25 mouse cellular contexts compared by ENCODE assay signal in genomic region chr2:91087453-91087852, GRCm38 (mm10). TPM values are rescaled to one million over a fixed set of nuclear protein-coding genes. Genes with fewer than 3 reads are reported as not detected.
DNase-seq lines count a peak whose midpoint lies in the region; ATAC-seq and TF ChIP-seq lines count a peak whose summit lies in the region.
"Had no signal": no experiment of that assay in that cellular context is flagged by ENCODE, and none has a peak within 500 bp of the region (broad histone marks: within the 10 kb centered on the region; RNA-seq: fewer than 3 reads in every experiment).

No protein-coding gene starts in this region.

- H3K79me2 ChIP-seq in MEL (ENCODE audit: control insufficient read depth, insufficient read depth, low read length, poor library complexity), result peaks cover 1% of the 10 kb centered on the region; the same call in 1 of the 2 replicates

- no peak for TF ChIP-seq RAD21 in MEL (IDR thresholded peaks at IDR 0.05; ENCODE audit: low read depth, low read length)

- no peaks in the 10 kb centered on the region for H3K27me3 ChIP-seq in liver, embryonic 15.5 days
- no peaks in the 10 kb centered on the region for H3K27me3 ChIP-seq in MEL (ENCODE audit: control insufficient read depth in 1 of 2, insufficient read depth in 2 of 2, low read length in 2 of 2)
- no peaks in the 10 kb centered on the region for H3K27me3 ChIP-seq in hindbrain, postnatal 0 days (ENCODE audit: insufficient read depth, low read length)
- H3K27me3 ChIP-seq: kidney, embryonic 15.5 days; limb, embryonic 12.5 days had no signal

- H3K27ac ChIP-seq in liver, embryonic 15.5 days (replicated peaks), result peak overlapping the region; percentile 59; the same call in 1 of the 2 replicates
- H3K27ac ChIP-seq in MEL (ENCODE audit: control insufficient read depth, low read depth, low read length), result peak overlapping the region; percentile 99
- H3K27ac ChIP-seq in hindbrain, postnatal 0 days, result no peak overlapping the region
- H3K27ac ChIP-seq: hindbrain, embryonic 14.5 days; kidney, embryonic 15.5 days; limb, embryonic 12.5 days had no signal

- H3K4me2 ChIP-seq in liver, embryonic 15.5 days, result no peak overlapping the region
- H3K4me2 ChIP-seq in hindbrain, postnatal 0 days (ENCODE audit: low read depth, low read length), result no peak overlapping the region
- H3K4me2 ChIP-seq: hindbrain, embryonic 14.5 days; kidney, embryonic 15.5 days; limb, embryonic 12.5 days; lung, embryonic 14.5 days had no signal

- TF ChIP-seq POLR2A in MEL (IDR thresholded peaks at IDR 0.05; ENCODE audit: control insufficient read depth in 1 of 2, insufficient read depth in 1 of 2, low read depth in 1 of 2, low read length in 2 of 2, poor library complexity in 1 of 2), result no peak

- no peaks in the 10 kb centered on the region for H3K9me3 ChIP-seq in liver, embryonic 15.5 days (replicated peaks)
- H3K9me3 ChIP-seq in MEL (replicated peaks; ENCODE audit: insufficient read depth, low read length), result no peaks in the 10 kb centered on the region
- no peaks in the 10 kb centered on the region for H3K9me3 ChIP-seq in hindbrain, postnatal 0 days (ENCODE audit: low read length)
- H3K9me3 ChIP-seq: kidney, embryonic 15.5 days; limb, embryonic 12.5 days had no signal

- H3K9ac ChIP-seq in liver, embryonic 15.5 days, result no peak overlapping the region
- peak overlapping the region; percentile 70 for H3K9ac ChIP-seq in MEL (ENCODE audit: control insufficient read depth, low read depth, low read length, poor library complexity, severe bottlenecking)
- no peak overlapping the region for H3K9ac ChIP-seq in hindbrain, postnatal 0 days (replicated peaks; ENCODE audit: low read length)
- H3K9ac ChIP-seq: hindbrain, embryonic 14.5 days; kidney, embryonic 15.5 days; limb, embryonic 12.5 days; lung, embryonic 14.5 days had no signal

- no peak for TF ChIP-seq CTCF in MEL (IDR thresholded peaks at IDR 0.05 in 2 of 3, conservative IDR thresholded peaks at IDR 0.05 in 1 of 3; ENCODE audit: control insufficient read depth in 1 of 3, insufficient read depth in 1 of 3, low read depth in 2 of 3, low read length in 3 of 3, poor library complexity in 1 of 3, severe bottlenecking in 1 of 3)
- no peak for TF ChIP-seq CTCF in hindbrain, postnatal 0 days (IDR thresholded peaks at IDR 0.05; ENCODE audit: low read depth)

- H3K36me3 ChIP-seq in liver, embryonic 15.5 days (replicated peaks), result no peaks in the 10 kb centered on the region
- H3K36me3 ChIP-seq in MEL (ENCODE audit: control insufficient read depth in 1 of 2, insufficient read depth in 2 of 2, low read length in 2 of 2), result peaks cover 0 to 47% of the 10 kb centered on the region in 2 experiments; a peak in 2 of 4 replicates
- no peaks in the 10 kb centered on the region for H3K36me3 ChIP-seq in hindbrain, postnatal 0 days (ENCODE audit: insufficient read depth, low read length)
- H3K36me3 ChIP-seq: kidney, embryonic 15.5 days; limb, embryonic 12.5 days had no signal

- peaks cover 48% of the 10 kb centered on the region for H3K4me1 ChIP-seq in liver, embryonic 15.5 days (replicated peaks)
- peaks cover 7 to 57% of the 10 kb centered on the region in 2 experiments for H3K4me1 ChIP-seq in MEL (ENCODE audit: control insufficient read depth in 1 of 2, insufficient read depth in 2 of 2, low read length in 2 of 2)
- no peaks in the 10 kb centered on the region for H3K4me1 ChIP-seq in hindbrain, postnatal 0 days (ENCODE audit: insufficient read depth, low read length)

- no peak overlapping the region for H3K4me3 ChIP-seq in liver, embryonic 15.5 days (replicated peaks)
- no peak overlapping the region for H3K4me3 ChIP-seq in MEL (ENCODE audit: control insufficient read depth in 1 of 2, insufficient read depth in 1 of 2, low read depth in 2 of 2, low read length in 2 of 2)
- no peak overlapping the region for H3K4me3 ChIP-seq in hindbrain, postnatal 0 days (ENCODE audit: low read length)
- H3K4me3 ChIP-seq: kidney, embryonic 15.5 days; limb, embryonic 12.5 days; myocyte had no signal

- 60% methylated on average over 9 of the region's 9 CpGs for WGBS in liver, embryonic 15.5 days (ENCODE audit: insufficient replicate concordance)
- WGBS in hindbrain, postnatal 0 days, result 88% methylated on average over 9 of the region's 9 CpGs

- no peak for ATAC-seq in liver, embryonic 15.5 days (ENCODE audit: insufficient read depth)
- ATAC-seq in granulocyte monocyte progenitor cell, adult 5-6 weeks (replicated peaks; ENCODE audit: poor library complexity, severe bottlenecking), result peak; percentile 10
- ATAC-seq in megakaryocyte progenitor cell, adult 5-6 weeks (replicated peaks; ENCODE audit: poor library complexity), result 0 out of 2 replicates have a peak, but pooled peaks have one; percentile 4
- no peak for ATAC-seq in hindbrain, postnatal 0 days
- ATAC-seq: forebrain, embryonic 16.5 days; intestine, postnatal 0 days had no signal

- DNase-seq in liver, result no peak
- peak; percentile 51 for DNase-seq in MEL (ENCODE audit: low read depth, low spot score)
- no peak for DNase-seq in hindbrain, postnatal 0 days (ENCODE audit: low spot score)
- no peak for DNase-seq in kidney, postnatal 25 days
- DNase-seq in frontal cortex, postnatal 14 days (ENCODE audit: low spot score in 2 of 2), result no peak
- DNase-seq: adrenal gland, adult 8-10 months; cerebellum, adult 11 months; cerebellum, postnatal 10 days; heart, adult 18-20 months; heart, postnatal 36 days; lung, embryonic 14.5 days; lung, postnatal 4 days; midbrain, embryonic 14.5 days; retina, postnatal 1 day; right cerebral cortex, postnatal 4 days had no signal

- no peak for TF ChIP-seq EP300 in MEL (IDR thresholded peaks at IDR 0.05; ENCODE audit: low read depth in 1 of 2, low read length in 2 of 2)

RNA-seq across cellular contexts. Expression of gene Spi1, which starts 5.3 kb away (rescaled TPM):
- 25.9 and 26.9 TPM in 2 replicates for polyA plus RNA-seq in liver, embryonic 15.5 days (2015; fragmentation: Nextera tagmentation; extraction: Ambion mirVana)
- 108 and 129 TPM in 2 replicates for total RNA-seq in MEL (2012; rRNA removed)
- polyA plus RNA-seq in MEL (2012; ENCODE audit: insufficient read depth in 1 of 2, insufficient read length in 2 of 2, low read depth in 1 of 2, low replicate concordance in 2 of 2, missing spikeins in 1 of 2), result 100 to 1,000 TPM in 1 of 2 experiments, 10 to 100 TPM in 1; 95.9 to 142 TPM
- 208 and 244 TPM in 2 replicates for total RNA-seq in granulocyte monocyte progenitor cell, adult 5-6 weeks (2014; fragmentation: Nextera tagmentation)
- total RNA-seq in granulocyte monocyte progenitor cell, adult 5-6 weeks (2017), result 114 and 139 TPM in 2 replicates
- 182 and 235 TPM in 2 replicates for total RNA-seq in megakaryocyte progenitor cell, adult 5-6 weeks (2015)
- total RNA-seq in megakaryocyte progenitor cell, adult 5-6 weeks (2017), result 82.5 and 97.3 TPM in 2 replicates
- 3.0 and 8.5 TPM in 2 replicates for total RNA-seq in hindbrain, postnatal 0 days (2014; rRNA removed)
- 4.5 and 4.9 TPM in 2 replicates for polyA plus RNA-seq in hindbrain, postnatal 0 days (2015; fragmentation: Nextera tagmentation; extraction: Ambion mirVana)
- polyA plus RNA-seq: C2C12 had no signal

RNA-seq across cellular contexts. Expression of gene Slc39a13, which starts 17.2 kb away (rescaled TPM):
- 10.9 and 13.6 TPM in 2 replicates for polyA plus RNA-seq in liver, embryonic 15.5 days (2015; fragmentation: Nextera tagmentation; extraction: Ambion mirVana)
- total RNA-seq in MEL (2012; rRNA removed), result 7.7 and 9.4 TPM in 2 replicates
- 10 to 100 TPM in 1 of 2 experiments, not detected in 1; 19.1 TPM for polyA plus RNA-seq in MEL (2012; ENCODE audit: insufficient read depth in 1 of 2, insufficient read length in 2 of 2, low read depth in 1 of 2, low replicate concordance in 2 of 2, missing spikeins in 1 of 2)
- 10.0 and 35.1 TPM in 2 replicates for total RNA-seq in granulocyte monocyte progenitor cell, adult 5-6 weeks (2014; fragmentation: Nextera tagmentation)
- 4.8 and 9.4 TPM in 2 replicates for total RNA-seq in granulocyte monocyte progenitor cell, adult 5-6 weeks (2017)
- total RNA-seq in megakaryocyte progenitor cell, adult 5-6 weeks (2015), result 9.2 and 14.8 TPM in 2 replicates
- 7.0 and 8.9 TPM in 2 replicates for total RNA-seq in megakaryocyte progenitor cell, adult 5-6 weeks (2017)
- 37.1 and 42.7 TPM in 2 replicates for total RNA-seq in hindbrain, postnatal 0 days (2014; rRNA removed)
- polyA plus RNA-seq in hindbrain, postnatal 0 days (2015; fragmentation: Nextera tagmentation; extraction: Ambion mirVana), result 22.6 and 24.4 TPM in 2 replicates

RNA-seq across cellular contexts. Expression of gene Mybpc3, which starts 30.5 kb away (rescaled TPM):
- polyA plus RNA-seq in liver, embryonic 15.5 days (2015; fragmentation: Nextera tagmentation; extraction: Ambion mirVana), result 0.15 and 0.17 TPM in 2 replicates
- total RNA-seq in MEL (2012; rRNA removed), result 0.19 and 0.29 TPM in 2 replicates
- under 1 TPM in 1 of 2 experiments, not detected in 1; 0.50 TPM for polyA plus RNA-seq in MEL (2012; ENCODE audit: insufficient read depth in 1 of 2, insufficient read length in 2 of 2, low read depth in 1 of 2, low replicate concordance in 2 of 2, missing spikeins in 1 of 2)
- total RNA-seq in granulocyte monocyte progenitor cell, adult 5-6 weeks (2014; fragmentation: Nextera tagmentation), result 1.5 TPM in 1 of 2 replicates, not detected in the other
- 0.62 TPM in 1 of 2 replicates, not detected in the other for total RNA-seq in granulocyte monocyte progenitor cell, adult 5-6 weeks (2017)
- 0.17 TPM in 1 of 2 replicates, not detected in the other for total RNA-seq in megakaryocyte progenitor cell, adult 5-6 weeks (2015)
- total RNA-seq in megakaryocyte progenitor cell, adult 5-6 weeks (2017), result 0.20 TPM in 1 of 2 replicates, not detected in the other
- total RNA-seq in hindbrain, postnatal 0 days (2014; rRNA removed), result 0.25 and 0.37 TPM in 2 replicates
- polyA plus RNA-seq in hindbrain, postnatal 0 days (2015; fragmentation: Nextera tagmentation; extraction: Ambion mirVana), result 0.13 and 0.23 TPM in 2 replicates
- polyA plus RNA-seq: C2C12; forebrain, embryonic 16.5 days; hindbrain, embryonic 14.5 days; intestine, postnatal 0 days; midbrain, embryonic 14.5 days had no signal

RNA-seq across cellular contexts. Expression of gene Psmc3, which starts 33.6 kb away (rescaled TPM):
- polyA plus RNA-seq in liver, embryonic 15.5 days (2015; fragmentation: Nextera tagmentation; extraction: Ambion mirVana), result 138 and 146 TPM in 2 replicates
- 259 and 271 TPM in 2 replicates for total RNA-seq in MEL (2012; rRNA removed)
- polyA plus RNA-seq in MEL (2012; ENCODE audit: insufficient read depth in 1 of 2, insufficient read length in 2 of 2, low read depth in 1 of 2, low replicate concordance in 2 of 2, missing spikeins in 1 of 2), result 1,000 to 10,000 TPM in 1 of 2 experiments, 100 to 1,000 TPM in 1; 428 to 1,459 TPM
- total RNA-seq in granulocyte monocyte progenitor cell, adult 5-6 weeks (2014; fragmentation: Nextera tagmentation), result 155 and 159 TPM in 2 replicates
- total RNA-seq in granulocyte monocyte progenitor cell, adult 5-6 weeks (2017), result 282 TPM in 2 replicates
- total RNA-seq in megakaryocyte progenitor cell, adult 5-6 weeks (2015), result 102 and 103 TPM in 2 replicates
- 310 and 320 TPM in 2 replicates for total RNA-seq in megakaryocyte progenitor cell, adult 5-6 weeks (2017)
- total RNA-seq in hindbrain, postnatal 0 days (2014; rRNA removed), result 154 and 160 TPM in 2 replicates
- polyA plus RNA-seq in hindbrain, postnatal 0 days (2015; fragmentation: Nextera tagmentation; extraction: Ambion mirVana), result 249 and 261 TPM in 2 replicates

RNA-seq across cellular contexts. Expression of gene Rapsn, which starts 52.0 kb away (rescaled TPM):
- polyA plus RNA-seq in liver, embryonic 15.5 days (2015; fragmentation: Nextera tagmentation; extraction: Ambion mirVana), result 1.1 TPM in 2 replicates
- not detected in 2 replicates for total RNA-seq in MEL (2012; rRNA removed)
- polyA plus RNA-seq in MEL (2012; ENCODE audit: insufficient read depth in 1 of 2, insufficient read length in 2 of 2, low read depth in 1 of 2, low replicate concordance in 2 of 2, missing spikeins in 1 of 2), result under 1 TPM in 1 of 2 experiments, not detected in 1; 0.10 TPM
- total RNA-seq in granulocyte monocyte progenitor cell, adult 5-6 weeks (2014; fragmentation: Nextera tagmentation), result 1.5 and 8.2 TPM in 2 replicates
- 0.39 TPM in 1 of 2 replicates, not detected in the other for total RNA-seq in granulocyte monocyte progenitor cell, adult 5-6 weeks (2017)
- total RNA-seq in megakaryocyte progenitor cell, adult 5-6 weeks (2015), result 1.8 and 4.1 TPM in 2 replicates
- total RNA-seq in megakaryocyte progenitor cell, adult 5-6 weeks (2017), result 2.7 and 3.4 TPM in 2 replicates
- total RNA-seq in hindbrain, postnatal 0 days (2014; rRNA removed), result 0.22 TPM in 1 of 2 replicates, not detected in the other
- 0.88 and 1.1 TPM in 2 replicates for polyA plus RNA-seq in hindbrain, postnatal 0 days (2015; fragmentation: Nextera tagmentation; extraction: Ambion mirVana)

Comparison
In these comparisons a context has a peak if more than half of its experiments do, and no peak if none do; other contexts are left out.
1. ATAC-seq: peak in granulocyte monocyte progenitor cell, adult 5-6 weeks (single experiment) and megakaryocyte progenitor cell, adult 5-6 weeks (single experiment); none in liver, embryonic 15.5 days (single experiment) and hindbrain, postnatal 0 days (single experiment).